Mouse (Mus musculus): ENCODE data around the gene Fgfrl1. TPM values are rescaled to one million over a fixed set of nuclear protein-coding genes. Genes with fewer than 3 reads are reported as not detected.

The Fgfrl1 gene
- polyA plus RNA-seq, 1 experiment = 30.9 TPM

GRCm38 (mm10) chr5:108647820-108648465 lies 44.2 kb upstream of the Fgfrl1 start:
- Histone ChIP-seq H3K79me2 (ENCODE audit: control insufficient read depth, insufficient read depth) (no peaks in the 10 kb centered on the region), H3K79me3 (ENCODE audit: low read depth) (no peaks in the 10 kb centered on the region), H3K4me3 (ENCODE audit: insufficient read depth, poor library complexity, severe bottlenecking) (no peak overlapping the region), H3K27me3 (ENCODE audit: control insufficient read depth, insufficient read depth, insufficient read length) (no peaks in the 10 kb centered on the region), H3K36me3 (ENCODE audit: control insufficient read depth, insufficient read depth) (peaks cover 8% of the 10 kb centered on the region), H3ac (ENCODE audit: control insufficient read depth, insufficient read length, low read depth) (no peak overlapping the region)
- TF ChIP-seq USF1 (IDR thresholded peaks at IDR 0.05; ENCODE audit: low read depth) = no peak
- TF ChIP-seq CEBPB (IDR thresholded peaks at IDR 0.05; ENCODE audit: low read depth) = no peak
- TF ChIP-seq MAX (IDR thresholded peaks at IDR 0.05) = no peak
- TF ChIP-seq FOSL1 (IDR thresholded peaks at IDR 0.05; ENCODE audit: insufficient read depth, low read length, poor library complexity, severe bottlenecking) = no peak
- TF ChIP-seq CTCF (IDR thresholded peaks at IDR 0.05; ENCODE audit: control insufficient read depth, insufficient read depth, insufficient read length) = no peak
- no peak for TF ChIP-seq MYOD1 (IDR thresholded peaks at IDR 0.05; ENCODE audit: control insufficient read depth, insufficient read length, low read depth)
- TF ChIP-seq MYOG (IDR thresholded peaks at IDR 0.05; ENCODE audit: control insufficient read depth, extremely low read depth, insufficient read length) = no peak

DNA sequence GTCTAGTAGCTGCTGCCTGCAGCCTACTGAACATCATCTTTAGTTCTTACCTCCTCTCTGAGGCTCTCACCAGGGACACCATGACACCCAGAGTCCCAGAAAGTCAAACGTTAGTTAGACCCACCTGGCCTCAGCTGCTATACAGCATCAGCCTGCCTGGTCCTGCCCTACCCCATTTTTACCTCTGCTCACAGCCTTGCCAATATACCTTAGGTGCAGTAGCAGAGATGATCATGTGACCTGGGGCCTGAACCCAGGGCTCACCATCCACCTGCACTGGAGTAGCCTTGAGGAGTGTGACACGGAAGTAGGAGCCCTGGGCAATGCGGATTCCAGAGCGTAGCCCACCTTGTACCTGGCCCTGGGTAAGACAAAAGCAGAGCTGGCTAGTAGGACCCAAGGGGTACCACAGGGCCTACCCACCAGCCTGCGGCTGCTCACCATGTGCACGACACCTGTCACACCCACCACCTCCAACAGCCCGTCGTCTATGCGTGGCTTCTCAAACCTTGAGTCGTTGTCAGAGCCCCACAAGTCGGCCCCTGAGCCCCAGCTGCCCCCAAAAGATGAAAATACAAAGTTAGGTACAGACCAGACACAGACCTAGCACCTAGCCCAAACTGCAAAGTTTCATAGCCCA lies 43.1 kb upstream of the Fgfrl1 start:
- H3K36me3 ChIP-seq (ENCODE audit: control insufficient read depth, insufficient read depth) = peaks cover 5% of the 10 kb centered on the region
- no peak overlapping the region for H3ac ChIP-seq (ENCODE audit: control insufficient read depth, insufficient read length, low read depth)
- no peaks in the 10 kb centered on the region for H3K27me3 ChIP-seq (ENCODE audit: control insufficient read depth, insufficient read depth, insufficient read length)
- H3K79me3 ChIP-seq (ENCODE audit: low read depth) = no peaks in the 10 kb centered on the region
- no peaks in the 10 kb centered on the region for H3K79me2 ChIP-seq (ENCODE audit: control insufficient read depth, insufficient read depth)
- TF ChIP-seq MYOD1 (IDR thresholded peaks at IDR 0.05; ENCODE audit: control insufficient read depth, insufficient read length, low read depth) = no peak
- TF ChIP-seq MYOG (IDR thresholded peaks at IDR 0.05; ENCODE audit: control insufficient read depth, extremely low read depth, insufficient read length) = no peak
- TF ChIP-seq FOSL1 (IDR thresholded peaks at IDR 0.05; ENCODE audit: insufficient read depth, low read length, poor library complexity, severe bottlenecking) = no peak
- TF ChIP-seq CTCF (IDR thresholded peaks at IDR 0.05; ENCODE audit: control insufficient read depth, insufficient read depth, insufficient read length) = no peak
- TF ChIP-seq MAX (IDR thresholded peaks at IDR 0.05) = no peak
- no peak overlapping the region for H3K4me3 ChIP-seq (ENCODE audit: insufficient read depth, poor library complexity, severe bottlenecking)

DNA sequence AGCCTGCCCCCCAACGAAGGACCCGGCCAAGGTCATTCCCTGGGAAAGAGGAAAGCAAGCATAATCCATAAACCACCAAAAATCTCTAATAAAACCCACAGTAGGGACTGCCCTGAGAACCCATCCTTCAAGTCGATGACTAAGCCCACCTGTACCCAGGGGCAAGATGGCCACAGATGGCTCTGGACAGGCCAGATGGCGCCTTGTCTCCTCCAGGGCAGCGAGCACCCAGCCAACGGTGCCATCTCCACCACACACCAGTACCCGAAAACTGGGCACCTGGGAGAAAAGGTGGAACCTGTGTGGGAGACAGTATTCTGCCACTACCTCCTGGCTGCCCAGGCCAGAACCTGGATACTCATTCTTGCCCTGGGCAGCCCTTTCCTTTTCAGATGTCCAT lies 41.8 kb upstream of the Fgfrl1 start:
- TF ChIP-seq MAX (IDR thresholded peaks at IDR 0.05) (no peak), FOSL1 (IDR thresholded peaks at IDR 0.05; ENCODE audit: insufficient read depth, low read length, poor library complexity, severe bottlenecking) (no peak), CEBPB (IDR thresholded peaks at IDR 0.05; ENCODE audit: low read depth) (no peak), CTCF (IDR thresholded peaks at IDR 0.05; ENCODE audit: control insufficient read depth, insufficient read depth, insufficient read length) (no peak), MYOG (IDR thresholded peaks at IDR 0.05; ENCODE audit: control insufficient read depth, extremely low read depth, insufficient read length) (no peak), USF1 (IDR thresholded peaks at IDR 0.05; ENCODE audit: low read depth) (no peak), MYOD1 (IDR thresholded peaks at IDR 0.05; ENCODE audit: control insufficient read depth, insufficient read length, low read depth) (no peak)
- Histone ChIP-seq H3ac (ENCODE audit: control insufficient read depth, insufficient read length, low read depth) (no peak overlapping the region), H3K79me2 (ENCODE audit: control insufficient read depth, insufficient read depth) (no peaks in the 10 kb centered on the region), H3K36me3 (ENCODE audit: control insufficient read depth, insufficient read depth) (peaks cover 15% of the 10 kb centered on the region), H3K79me3 (ENCODE audit: low read depth) (no peaks in the 10 kb centered on the region), H3K4me3 (ENCODE audit: insufficient read depth, poor library complexity, severe bottlenecking) (no peak overlapping the region), H3K27me3 (ENCODE audit: control insufficient read depth, insufficient read depth, insufficient read length) (no peaks in the 10 kb centered on the region)

DNA sequence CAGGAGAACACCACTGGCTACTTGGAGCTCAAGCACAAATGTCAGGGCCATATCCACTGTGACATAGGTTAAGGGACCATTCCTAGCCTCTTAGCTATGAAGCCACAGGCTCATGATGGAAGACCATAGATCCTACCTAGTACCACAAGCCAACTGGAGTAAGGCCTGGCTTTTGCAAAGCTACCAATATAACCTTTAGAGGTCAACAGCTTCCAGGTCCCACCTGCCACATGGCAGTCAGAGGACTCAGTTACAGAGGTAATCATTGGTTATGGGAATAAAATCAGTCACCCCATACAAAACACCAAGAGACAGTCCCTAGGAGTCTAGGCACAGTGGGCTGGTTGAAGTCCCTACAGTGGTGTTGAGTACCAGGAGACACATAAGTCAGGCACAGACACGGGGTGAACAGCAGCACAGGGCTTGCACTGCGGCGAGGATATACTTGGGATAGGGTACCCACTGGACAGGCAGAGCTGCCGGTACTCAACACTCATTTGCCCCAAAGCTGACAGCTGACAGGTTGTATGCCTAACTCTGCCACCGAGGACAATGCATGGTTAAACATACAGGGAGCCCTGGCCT lies 41.0 kb upstream of the Fgfrl1 start:
- TF ChIP-seq MYOG (IDR thresholded peaks at IDR 0.05; ENCODE audit: control insufficient read depth, extremely low read depth, insufficient read length) (no peak), MAX (IDR thresholded peaks at IDR 0.05) (no peak), CEBPB (IDR thresholded peaks at IDR 0.05; ENCODE audit: low read depth) (no peak), MYOD1 (IDR thresholded peaks at IDR 0.05; ENCODE audit: control insufficient read depth, insufficient read length, low read depth) (no peak)
- Histone ChIP-seq H3K79me2 (ENCODE audit: control insufficient read depth, insufficient read depth) (no peaks in the 10 kb centered on the region), H3K36me3 (ENCODE audit: control insufficient read depth, insufficient read depth) (peaks cover 16% of the 10 kb centered on the region), H3ac (ENCODE audit: control insufficient read depth, insufficient read length, low read depth) (no peak overlapping the region), H3K4me3 (ENCODE audit: insufficient read depth, poor library complexity, severe bottlenecking) (no peak overlapping the region), H3K79me3 (ENCODE audit: low read depth) (no peaks in the 10 kb centered on the region), H3K27me3 (ENCODE audit: control insufficient read depth, insufficient read depth, insufficient read length) (no peaks in the 10 kb centered on the region)

DNA sequence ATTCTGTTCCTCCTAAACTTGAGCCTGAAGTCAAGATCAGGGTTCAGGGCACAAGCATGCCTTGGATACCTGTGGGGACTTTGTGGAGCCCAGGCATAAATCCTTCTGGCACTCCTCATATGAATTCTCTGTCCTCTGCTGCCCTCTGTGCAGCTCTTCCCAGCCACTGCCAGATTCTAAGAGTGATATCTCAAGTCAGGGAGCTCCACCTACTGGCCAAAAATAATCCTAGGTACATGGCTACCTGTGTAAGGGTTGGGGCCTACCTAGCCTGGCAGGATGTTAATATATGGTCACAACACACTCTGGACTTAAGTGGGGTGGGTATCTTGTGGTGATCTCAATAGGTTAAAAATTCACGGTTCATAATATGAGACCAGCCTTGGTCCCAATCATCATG lies 40.4 kb upstream of the Fgfrl1 start:
- no peaks in the 10 kb centered on the region for H3K27me3 ChIP-seq (ENCODE audit: control insufficient read depth, insufficient read depth, insufficient read length)
- no peak overlapping the region for H3K4me3 ChIP-seq (ENCODE audit: insufficient read depth, poor library complexity, severe bottlenecking)
- no peaks in the 10 kb centered on the region for H3K79me2 ChIP-seq (ENCODE audit: control insufficient read depth, insufficient read depth)
- H3K79me3 ChIP-seq (ENCODE audit: low read depth) = no peaks in the 10 kb centered on the region
- no peak for TF ChIP-seq CEBPB (IDR thresholded peaks at IDR 0.05; ENCODE audit: low read depth)
- no peak for TF ChIP-seq FOSL1 (IDR thresholded peaks at IDR 0.05; ENCODE audit: insufficient read depth, low read length, poor library complexity, severe bottlenecking)
- no peak for TF ChIP-seq MYOG (IDR thresholded peaks at IDR 0.05; ENCODE audit: control insufficient read depth, extremely low read depth, insufficient read length)
- no peak for TF ChIP-seq CTCF (IDR thresholded peaks at IDR 0.05; ENCODE audit: control insufficient read depth, insufficient read depth, insufficient read length)
- TF ChIP-seq USF1 (IDR thresholded peaks at IDR 0.05; ENCODE audit: low read depth) = no peak
- no peak for TF ChIP-seq MYOD1 (IDR thresholded peaks at IDR 0.05; ENCODE audit: control insufficient read depth, insufficient read length, low read depth)
- TF ChIP-seq MAX (IDR thresholded peaks at IDR 0.05) = no peak
- peaks cover 16% of the 10 kb centered on the region for H3K36me3 ChIP-seq (ENCODE audit: control insufficient read depth, insufficient read depth)
- no peak overlapping the region for H3ac ChIP-seq (ENCODE audit: control insufficient read depth, insufficient read length, low read depth)
